Comparison of ENCODE assay signal across 9 mouse cellular contexts in the genomic region with DNA sequence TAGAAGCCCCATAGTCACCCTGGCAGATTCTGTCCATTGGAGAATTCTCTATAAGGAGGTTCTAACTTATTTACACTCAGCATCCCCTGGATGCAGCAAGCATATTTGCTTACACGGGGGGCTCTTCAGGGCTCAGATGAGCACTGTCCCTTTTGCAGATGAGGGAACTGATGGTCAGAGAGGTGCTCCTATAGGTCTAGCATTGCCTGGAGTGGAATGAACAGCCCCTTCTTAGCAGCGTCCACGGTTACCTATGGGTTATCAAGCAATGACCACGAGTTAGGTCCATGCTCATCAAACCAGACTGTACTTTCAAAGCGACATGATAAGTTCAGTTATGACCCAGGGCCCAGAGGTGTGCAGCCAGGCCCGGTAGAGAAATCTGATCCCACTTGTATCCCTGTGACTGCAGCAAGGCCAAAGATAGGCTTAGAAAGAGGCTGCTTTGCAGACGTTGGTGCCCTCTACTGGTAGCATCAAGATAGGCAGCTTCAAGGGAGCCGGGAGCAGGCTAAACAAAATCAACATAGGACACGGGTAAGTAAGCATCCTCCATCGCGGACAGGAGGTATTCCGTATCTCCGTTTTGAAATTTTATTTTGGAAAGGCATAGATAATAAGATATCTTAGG.
DNase-seq lines count a peak whose midpoint lies in the region; ATAC-seq and TF ChIP-seq lines count a peak whose summit lies in the region.
"Had no signal": no experiment of that assay in that cellular context is flagged by ENCODE, and none has a peak within 500 bp of the region (broad histone marks: within the 10 kb centered on the region; RNA-seq: fewer than 3 reads in every experiment).

No protein-coding gene starts in this region.

- WGBS in kidney, adult 2 months: 22% methylated on average over 13 of the region's 13 CpGs
- WGBS in limb, embryonic 10.5 days: 28% methylated on average over 13 of the region's 13 CpGs
- 26% methylated on average over 13 of the region's 13 CpGs for WGBS in neural tube, embryonic 13.5 days

- H3K4me3 ChIP-seq in kidney, adult 2 months (ENCODE audit: insufficient read depth, low read depth, low read length): no peak overlapping the region
- no peak overlapping the region for H3K4me3 ChIP-seq in limb, embryonic 10.5 days
- H3K4me3 ChIP-seq in neural tube, embryonic 13.5 days: no peak overlapping the region
- H3K4me3 ChIP-seq: stomach, embryonic 15.5 days had no signal

- H3K4me2 ChIP-seq in neural tube, embryonic 13.5 days: no peak overlapping the region
- H3K4me2 ChIP-seq: stomach, embryonic 15.5 days had no signal

- H3K9me3 ChIP-seq in limb, embryonic 10.5 days (replicated peaks): no peaks in the 10 kb centered on the region
- H3K9me3 ChIP-seq in neural tube, embryonic 13.5 days: no peaks in the 10 kb centered on the region
- H3K9me3 ChIP-seq: stomach, embryonic 15.5 days had no signal

- no peaks in the 10 kb centered on the region for H3K36me3 ChIP-seq in kidney, adult 2 months (ENCODE audit: control insufficient read depth, insufficient read depth, low read length)
- H3K36me3 ChIP-seq in limb, embryonic 10.5 days: no peaks in the 10 kb centered on the region
- H3K36me3 ChIP-seq in neural tube, embryonic 13.5 days: no peaks in the 10 kb centered on the region
- H3K36me3 ChIP-seq: stomach, embryonic 15.5 days had no signal

- no peaks in the 10 kb centered on the region for H3K4me1 ChIP-seq in kidney, adult 2 months (ENCODE audit: control insufficient read depth, insufficient read depth, low read length)
- H3K4me1 ChIP-seq in limb, embryonic 10.5 days: peaks cover 4% of the 10 kb centered on the region
- H3K4me1 ChIP-seq in neural tube, embryonic 13.5 days (replicated peaks): no peaks in the 10 kb centered on the region
- H3K4me1 ChIP-seq: stomach, embryonic 15.5 days had no signal

- peak; percentile 20 for DNase-seq in 3134 (ENCODE audit: extremely low read depth, insufficient read length, low spot score)
- DNase-seq in NIH3T3 (ENCODE audit: low read depth): peak; percentile 73
- peak; percentile 65 to 76 for DNase-seq in cerebellum, postnatal 25 days
- peak; percentile 57 to 61 for DNase-seq in frontal cortex, postnatal 25 days (ENCODE audit: low spot score in 2 of 2)
- peak; percentile 54 for DNase-seq in kidney, adult 2 months
- DNase-seq in limb, embryonic 10.5 days (ENCODE audit: low spot score): peak; percentile 80

- H3K27me3 ChIP-seq in kidney, adult 2 months (replicated peaks; ENCODE audit: control insufficient read depth, insufficient read depth, low read length): no peaks in the 10 kb centered on the region
- H3K27me3 ChIP-seq in limb, embryonic 10.5 days (ENCODE audit: low read depth, poor library complexity, severe bottlenecking): peaks cover 16% of the 10 kb centered on the region; the same call in 1 of the 2 replicates
- H3K27me3 ChIP-seq in neural tube, embryonic 13.5 days: 0 out of 2 replicates have a peak, but pooled peaks cover 4% of the 10 kb centered on the region
- H3K27me3 ChIP-seq: stomach, embryonic 15.5 days had no signal

- H3K27ac ChIP-seq in kidney, adult 2 months (ENCODE audit: insufficient read depth, low read depth, low read length): no peak overlapping the region
- H3K27ac ChIP-seq in limb, embryonic 10.5 days: no peak overlapping the region
- H3K27ac ChIP-seq in neural tube, embryonic 13.5 days (replicated peaks): no peak overlapping the region
- H3K27ac ChIP-seq: stomach, embryonic 15.5 days had no signal

- peak; percentile 71 for ATAC-seq in neural tube, embryonic 13.5 days (ENCODE audit: low read depth)
- ATAC-seq in inflammation-experienced regulatory T-cells, adult 6 months: no peak

- TF ChIP-seq CTCF in kidney, adult 2 months (conservative IDR thresholded peaks at IDR 0.05; ENCODE audit: insufficient read depth, insufficient read length, low read depth, low read length): peak; percentile 84

- TF ChIP-seq POLR2A in kidney, adult 2 months (IDR thresholded peaks at IDR 0.05; ENCODE audit: low read depth, low read length): no peak

- H3K9ac ChIP-seq in neural tube, embryonic 13.5 days: no peak overlapping the region
- H3K9ac ChIP-seq: stomach, embryonic 15.5 days had no signal

Comparison
In these comparisons a context has a peak if more than half of its experiments do, and no peak if none do; other contexts are left out.
1. DNase-seq: peak in every context shown above with its lines; median percentile 80 in limb, embryonic 10.5 days; 73 in NIH3T3; 70 in cerebellum, postnatal 25 days; 59 in frontal cortex, postnatal 25 days; 54 in kidney, adult 2 months; 20 in 3134.